Mouse (Mus musculus): Measurements from ENCODE around the gene Lias. TPM values are rescaled to one million over a fixed set of nuclear protein-coding genes. Genes with fewer than 3 reads are reported as not detected.

Gene Lias
- total RNA-seq, 2 experiments from 2014 or later: 71.5 to 76.2 TPM

- DNase-seq: no peak
Measured at GRCm38 (mm10) chr5:65428321-65428720, 37.0 kb downstream of the Lias start.

DNA sequence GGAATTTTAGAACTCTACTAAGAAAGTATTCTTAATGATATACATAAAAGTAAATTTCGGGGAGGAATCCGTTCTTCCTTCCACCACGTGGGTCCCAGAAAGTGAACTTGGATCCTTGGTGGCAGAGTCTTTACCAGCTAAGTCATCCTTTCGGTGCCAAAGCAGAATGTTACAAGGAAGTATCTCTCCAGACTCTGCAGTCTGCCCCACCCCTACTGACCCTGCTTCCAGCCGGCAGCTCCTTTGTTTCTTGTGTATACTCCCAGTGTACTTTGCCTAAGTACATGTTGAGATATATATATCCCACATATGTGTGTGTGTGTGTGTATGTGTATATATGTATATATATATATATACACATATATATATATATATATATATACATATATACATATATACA, 38.1 kb downstream of the Lias start:
- no peak for DNase-seq

DNA sequence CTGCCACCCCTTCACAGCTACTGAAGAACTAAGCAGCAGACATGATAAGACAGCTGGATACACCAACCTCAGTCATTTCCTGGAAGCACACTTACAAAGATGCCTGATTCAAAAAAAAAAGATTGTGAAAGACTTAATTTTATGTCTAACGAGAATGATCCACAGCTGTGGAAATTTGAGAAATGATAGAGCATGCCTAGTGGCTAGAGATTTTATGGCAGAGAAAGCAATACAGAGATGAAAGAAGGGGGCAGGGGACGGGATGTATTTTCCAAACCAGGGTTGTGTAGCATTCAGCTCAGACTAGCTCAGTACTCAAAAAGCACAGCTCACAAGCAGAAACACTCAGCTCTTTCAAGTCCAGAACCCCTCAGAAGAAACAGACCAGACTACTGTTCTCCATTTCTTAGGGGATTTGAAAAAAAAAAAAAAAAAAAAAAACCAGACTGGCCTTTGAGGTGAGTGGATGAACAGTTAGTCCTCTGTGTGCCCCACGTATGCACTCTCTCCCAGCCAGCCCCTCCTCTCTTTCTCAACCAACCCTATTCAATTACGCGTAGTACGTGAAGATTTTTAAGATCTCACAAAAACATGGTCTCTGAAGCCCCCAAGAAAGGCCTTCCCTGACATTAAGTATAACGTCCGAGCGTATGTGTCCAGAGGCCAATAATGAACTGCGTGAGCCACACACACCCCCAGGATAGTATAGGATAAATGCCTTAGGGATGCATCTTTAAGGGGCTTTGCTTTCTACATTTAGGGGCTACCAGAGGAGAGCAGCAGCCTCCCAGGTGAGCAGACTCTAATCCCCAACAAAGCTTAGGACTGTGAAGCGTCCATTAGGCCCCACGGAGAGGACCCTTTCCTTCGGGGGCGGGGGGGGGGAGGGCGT, 43.4 kb downstream of the Lias start:
- DNase-seq: no peak

GRCm38 (mm10) chr5:65435363-65435805, 44.1 kb downstream of the Lias start:
- no peak for DNase-seq

- DNase-seq: peak; percentile 98
Measured at GRCm38 (mm10) chr5:65435806-65436561, 44.7 kb downstream of the Lias start, which contains the start of gene Ugdh. Gene Ugdh, minus strand, starts transcription at chr5:65435949.

DNA sequence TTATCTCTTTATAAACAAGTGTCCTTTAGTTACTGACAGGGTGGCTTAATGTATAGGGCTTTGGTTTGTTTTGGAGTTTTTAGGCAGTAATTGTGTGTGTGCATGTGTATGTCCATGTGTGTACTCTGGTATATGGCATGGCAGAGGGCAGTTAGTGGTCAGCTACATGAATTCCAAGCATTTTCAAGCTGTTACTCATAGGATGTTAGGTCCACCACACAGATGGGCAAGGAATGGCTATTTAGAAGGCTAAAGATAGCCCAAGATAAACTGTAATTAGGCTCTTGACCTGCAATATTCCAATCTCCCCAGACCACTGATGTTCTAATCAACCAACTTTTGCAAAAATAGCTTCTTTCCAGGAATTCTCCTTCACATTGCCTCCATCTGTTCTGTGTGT, 46.7 kb downstream of the Lias start:
- no peak for DNase-seq

DNA sequence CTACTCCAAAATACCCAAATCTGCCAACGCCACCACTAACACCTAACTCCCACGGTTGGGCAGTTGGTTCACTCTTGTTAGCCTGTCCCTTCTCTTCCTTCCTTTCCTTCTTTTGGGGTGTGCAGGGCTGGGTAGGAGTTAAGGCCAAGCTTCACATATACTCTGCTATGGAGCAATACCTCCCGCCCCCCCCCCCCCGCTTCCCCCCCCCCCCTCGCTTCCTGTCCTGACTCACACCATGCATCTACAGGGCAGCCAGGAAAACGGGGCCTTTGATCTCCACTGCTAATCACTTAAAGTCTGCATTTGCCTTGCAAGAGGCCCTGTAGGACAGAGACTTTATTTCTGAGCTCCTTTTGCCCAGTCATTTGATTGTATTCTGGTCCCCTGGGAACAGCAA, 53.7 kb downstream of the Lias start:
- DNase-seq: no peak

DNA sequence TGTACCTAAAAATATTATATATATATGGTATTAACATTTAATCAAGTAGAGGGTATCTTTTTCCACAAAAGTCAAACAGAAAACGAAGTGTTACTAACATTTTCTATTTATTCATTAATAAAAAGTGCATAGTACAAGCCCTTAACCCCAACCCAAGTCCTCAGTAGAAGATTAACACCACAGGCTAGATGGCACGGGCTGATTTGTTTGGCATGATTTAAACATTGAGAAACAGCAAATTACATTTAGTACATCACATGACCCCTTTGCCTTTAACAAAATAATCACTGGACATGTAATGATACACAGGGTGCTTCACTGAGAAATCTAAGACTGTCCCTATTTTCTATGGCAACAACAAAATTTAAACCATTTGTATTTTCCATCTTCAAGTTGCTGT, 55.5 kb downstream of the Lias start:
- DNase-seq: no peak

DNA sequence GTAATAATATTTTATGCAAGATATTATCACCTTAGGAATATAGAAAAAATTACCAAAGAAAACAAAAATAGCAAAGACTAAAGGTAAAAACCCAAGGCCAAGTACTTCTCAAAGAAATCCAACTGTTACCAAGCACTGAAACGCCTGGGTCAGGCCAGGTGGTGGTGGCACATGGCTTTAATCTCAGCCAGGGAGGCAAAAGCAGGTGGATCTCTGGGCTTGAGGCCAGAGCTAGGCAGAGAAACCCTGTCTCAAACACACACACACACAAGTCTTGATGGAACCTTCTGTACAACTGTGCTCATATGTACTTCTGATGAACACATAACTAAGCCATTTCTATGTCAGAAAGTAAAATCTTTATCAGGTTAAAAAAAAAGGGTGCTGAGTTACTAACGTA, 56.5 kb downstream of the Lias start:
- no peak for DNase-seq

DNA sequence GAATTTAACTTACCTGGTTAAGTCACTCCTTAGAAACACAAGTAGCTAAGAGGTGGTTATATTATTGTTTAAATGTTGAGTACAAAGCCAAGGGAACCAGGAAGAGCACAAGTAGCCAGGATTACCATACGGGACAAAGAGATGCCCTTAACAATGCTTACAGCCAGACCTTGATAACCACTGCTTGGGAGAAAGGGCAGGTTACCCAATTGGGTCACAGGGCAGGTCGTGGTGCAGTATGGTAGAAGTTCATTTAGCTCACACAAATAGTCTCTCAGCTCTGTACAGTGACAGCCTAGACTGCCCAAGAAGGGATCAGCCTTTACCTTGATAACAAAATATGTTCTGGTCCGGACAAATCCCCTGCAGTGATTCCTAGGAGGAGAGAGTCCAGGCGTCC, 57.6 kb downstream of the Lias start:
- no peak for DNase-seq

DNA sequence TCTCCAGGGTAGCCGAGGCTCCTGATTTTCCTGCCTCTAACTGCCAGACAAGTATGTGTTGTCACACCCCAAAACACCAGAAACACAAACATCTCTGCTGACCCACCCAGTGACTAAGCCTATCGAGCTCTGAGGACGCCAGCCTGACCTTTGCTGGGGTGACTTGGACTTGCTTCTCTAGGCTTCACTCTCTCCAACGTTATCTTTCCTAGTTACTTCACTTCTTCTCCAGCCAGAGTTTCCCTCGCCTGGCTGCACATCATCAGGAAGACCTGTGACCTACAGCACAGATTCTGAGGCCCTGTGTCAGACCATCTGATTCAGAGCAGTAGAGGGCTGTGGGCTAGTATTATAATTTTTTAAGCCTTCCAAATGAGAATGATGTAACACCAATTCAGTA, 63.5 kb downstream of the Lias start:
- DNase-seq: peak; percentile 41

DNA sequence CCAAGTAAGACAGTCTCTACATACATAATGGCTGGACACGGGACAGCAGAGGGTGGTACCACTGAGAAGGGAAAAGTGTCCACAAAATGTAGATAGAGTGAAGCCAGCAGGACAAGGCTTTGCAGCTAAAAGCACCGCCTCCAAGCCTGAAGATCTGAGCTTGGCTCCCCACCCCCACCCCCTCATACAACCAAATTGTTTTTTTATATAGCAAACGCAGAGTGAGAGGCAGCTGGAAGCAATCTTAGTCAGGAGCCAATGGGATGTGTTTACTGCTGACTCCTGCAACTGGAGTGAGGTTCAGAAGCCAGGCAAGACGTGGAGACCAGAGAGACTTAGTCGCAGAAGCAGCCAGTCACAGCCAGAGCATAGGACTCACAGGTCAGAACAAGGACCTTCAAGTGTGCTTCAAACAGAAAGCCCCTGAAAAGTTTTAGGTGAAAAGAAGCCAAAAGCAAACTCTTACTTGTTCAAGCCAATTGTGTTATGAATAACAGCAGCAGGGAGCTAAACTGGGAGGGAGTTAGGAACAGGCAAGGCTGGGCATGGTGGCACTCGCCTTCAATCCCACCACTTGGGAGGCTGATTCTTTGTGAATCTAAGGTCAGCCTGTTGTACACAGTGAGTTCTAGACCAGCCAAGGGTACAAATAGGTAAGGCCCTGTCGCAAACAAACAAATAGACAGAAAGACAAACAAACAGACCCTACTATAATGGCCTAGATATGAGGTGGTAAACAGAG, 66.0 kb downstream of the Lias start:
- DNase-seq: peak; percentile 37

DNA sequence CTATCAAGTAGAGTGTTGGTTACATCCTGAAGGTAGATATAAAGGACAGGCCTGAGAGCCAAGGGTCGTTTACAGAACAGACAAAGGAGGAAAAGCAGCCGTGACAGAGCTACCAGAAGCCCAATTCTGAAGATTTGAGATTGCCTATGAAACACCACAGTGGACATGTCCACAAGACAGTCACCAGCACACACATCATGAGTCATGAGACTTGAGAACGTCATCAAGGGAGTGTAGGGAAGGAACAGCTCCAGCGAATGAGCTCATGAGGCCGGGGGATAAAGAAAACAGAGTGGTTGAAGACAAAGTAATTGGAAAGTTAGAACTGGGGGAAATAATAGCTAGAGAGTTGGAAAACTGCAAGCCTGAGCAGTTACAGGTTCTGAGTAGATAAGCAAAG, 66.5 kb downstream of the Lias start:
- peak; percentile 44 for DNase-seq

GRCm38 (mm10) chr5:65459454-65459853, 68.2 kb downstream of the Lias start:
- DNase-seq: peak; percentile 22

Other genes starting within 250 kb of the Lias start
- gene Wdr19, start 191.8 kb upstream of the Lias start, total RNA-seq (2021): 1 to 10 TPM; 3.4 to 4.8 TPM
- gene Rfc1, start 55.8 kb upstream of the Lias start, total RNA-seq (2021): 10 to 100 TPM; 36.9 to 37.7 TPM
- under 1 TPM; 0.31 to 0.47 TPM for gene Klb, start 43.2 kb upstream of the Lias start, total RNA-seq (2021)
- gene Rpl9, start 53 bp upstream of the Lias start, total RNA-seq (2021): 1,000 to 10,000 TPM; 1,343 to 1,505 TPM
- gene Ugdh, start 44.5 kb downstream of the Lias start, total RNA-seq (2021): 10 to 100 TPM; 41.4 to 45.2 TPM
- 1 to 10 TPM in 1 of 2 experiments, not detected in 1; 3.5 TPM for gene Gm43552, start 101.3 kb downstream of the Lias start, total RNA-seq (2021)
- gene Smim14, start 145.7 kb downstream of the Lias start, total RNA-seq (2021): 10 to 100 TPM; 89.6 to 89.9 TPM
- gene Ube2k, start 145.7 kb downstream of the Lias start, total RNA-seq (2021): 10 to 100 TPM; 84.6 to 87.0 TPM

All from heart, postnatal 4 days (tissue).